Mouse (Mus musculus): ENCODE results near the gene Gng12. TPM values are rescaled to one million over a fixed set of nuclear protein-coding genes. Genes with fewer than 3 reads are reported as not detected.

Gng12 gene
- polyA plus RNA-seq, 1 experiment from 2014 or later: 27.8 TPM

Other genes starting within 250 kb of the Gng12 start
- gene Vmn1r35, start 210.5 kb upstream of the Gng12 start, polyA plus RNA-seq (2014; fragmentation: Nextera tagmentation; extraction: Ambion mirVana): not detected in 2 replicates
- not detected in 2 replicates for gene Vmn1r36, start 177.2 kb upstream of the Gng12 start, polyA plus RNA-seq (2014; fragmentation: Nextera tagmentation; extraction: Ambion mirVana)
- not detected in 2 replicates for gene Vmn1r37, start 167.0 kb upstream of the Gng12 start, polyA plus RNA-seq (2014; fragmentation: Nextera tagmentation; extraction: Ambion mirVana)
- not detected in 2 replicates for gene Vmn1r38, start 113.8 kb upstream of the Gng12 start, polyA plus RNA-seq (2014; fragmentation: Nextera tagmentation; extraction: Ambion mirVana)
- not detected in 2 replicates for gene Vmn1r39, start 85.8 kb upstream of the Gng12 start, polyA plus RNA-seq (2014; fragmentation: Nextera tagmentation; extraction: Ambion mirVana)
- 7.1 and 9.4 TPM in 2 replicates for gene Gadd45a, start 141.1 kb downstream of the Gng12 start, polyA plus RNA-seq (2014; fragmentation: Nextera tagmentation; extraction: Ambion mirVana)